Mouse (Mus musculus) forebrain, embryonic 14.5 days (tissue): Measurements from ENCODE around the gene Hist1h4a. TPM values are rescaled to one million over a fixed set of nuclear protein-coding genes. Genes with fewer than 3 reads are reported as not detected.
"Not testable (repeated sequence)": the region's sequence is repeated elsewhere in the genome, so short reads cannot be mapped to it uniquely, and the experiment has no call there.

ENCODE experiments used
- ATAC-seq: fragments of 200-750 bp; cut with Nextera tagmentation; 2 replicates; pipeline ENCODE4 v1.8.0; 2017; ENCODE audit warnings: mild to moderate bottlenecking, moderate library complexity
- DNase-seq: peaks from one replicate; pipeline ENCODE4 v3.0.0-alpha.2; 2015; ENCODE audit warnings: low spot score
- H3K27ac ChIP-seq: fragments of 300-500 bp; sonication (generic); 2 replicates; pipeline ENCODE4 v1.5.1; 2014; ENCODE audit warnings: low read depth, mild to moderate bottlenecking, control low read depth, low read length, moderate library complexity
- H3K27me3 ChIP-seq: fragments of 300-500 bp; sonication (generic); replicated peaks from 2 replicates; pipeline ENCODE4 v1.6.1; 2014; ENCODE audit warnings: low read length, control low read depth, mixed read lengths; ENCODE audit not compliant: control insufficient read depth, insufficient read depth
- H3K36me3 ChIP-seq: fragments of 300-500 bp; sonication (generic); 2 replicates; pipeline ENCODE4 v1.6.1; 2014; ENCODE audit warnings: low read length, control low read depth; ENCODE audit not compliant: control insufficient read depth, insufficient read depth
- H3K4me1 ChIP-seq: fragments of 300-500 bp; sonication (generic); 2 replicates; pipeline ENCODE4 v1.6.1; 2014; ENCODE audit warnings: antibody characterized with exemption, low read length, control low read depth; ENCODE audit not compliant: control insufficient read depth, insufficient read depth
- H3K4me2 ChIP-seq: fragments of 300-500 bp; sonication (generic); 2 replicates; pipeline ENCODE4 v1.6.1; 2014; ENCODE audit warnings: mild to moderate bottlenecking, control low read depth, low read length
- H3K4me3 ChIP-seq: fragments of 300-500 bp; sonication (generic); 2 replicates; pipeline ENCODE4 v1.5.1; 2014; ENCODE audit warnings: low read depth, low read length, control low read depth
- H3K9ac ChIP-seq: fragments of 300-500 bp; sonication (generic); 2 replicates; pipeline ENCODE4 v1.6.1; 2014; ENCODE audit warnings: mild to moderate bottlenecking, low read length, control low read depth, moderate library complexity
- H3K9me3 ChIP-seq: fragments of 300-500 bp; sonication (generic); replicated peaks from 2 replicates; pipeline ENCODE4 v1.6.1; 2016; ENCODE audit warnings: low read length, control low read depth, mixed read lengths; ENCODE audit not compliant: control insufficient read depth
- WGBS: fragments of 180-500 bp; shearing (Covaris S2); extraction: QIAGEN DNeasy Blood & Tissue Kit; methylation state at CpG from one replicate; pipeline ENCODE4 v1.1.7; 2014; 5-methylcytosine and 5-hydroxymethylcytosine counted together
- polyA plus RNA-seq: library from polyadenylated mRNA; unstranded; fragments of >200 nt; fragmentation: Nextera tagmentation; extraction: Ambion mirVana; gene quantifications from 2 replicates; pipeline ENCODE4 v1.2.1, GENCODE M21; 2014

Hist1h4a gene
- polyA plus RNA-seq, 1 experiment from 2014 or later: 0.97 TPM

GRCm38 (mm10) chr13:23729706-23730105 is 31.3 kb downstream of the Hist1h4a start:
- no peak overlapping the region for H3K4me2 ChIP-seq
- no peaks in the 10 kb centered on the region for H3K36me3 ChIP-seq
- no peaks in the 10 kb centered on the region for H3K9me3 ChIP-seq
- no peak for ATAC-seq
- 91% methylated on average over 5 of the region's 5 CpGs for WGBS
- no peak overlapping the region for H3K4me3 ChIP-seq
- H3K27me3 ChIP-seq: no peaks in the 10 kb centered on the region
- no peak for DNase-seq
- no peaks in the 10 kb centered on the region for H3K4me1 ChIP-seq
- no peak overlapping the region for H3K27ac ChIP-seq
- no peak overlapping the region for H3K9ac ChIP-seq

GRCm38 (mm10) chr13:23729192-23729525 is 31.9 kb downstream of the Hist1h4a start:
- Histone ChIP-seq H3K27me3 (no peaks in the 10 kb centered on the region), H3K4me2 (no peak overlapping the region), H3K27ac (no peak overlapping the region; the same call in 1 of the 2 replicates), H3K9me3 (no peaks in the 10 kb centered on the region), H3K36me3 (no peaks in the 10 kb centered on the region), H3K4me1 (no peaks in the 10 kb centered on the region), H3K4me3 (no peak overlapping the region), H3K9ac (no peak overlapping the region)
- DNase-seq: no peak
- no peak for ATAC-seq
- WGBS: 96% methylated on average over 9 of the region's 9 CpGs

GRCm38 (mm10) chr13:23728472-23729191 is 32.4 kb downstream of the Hist1h4a start:
- WGBS: 90% methylated on average over 18 of the region's 18 CpGs
- no peak overlapping the region for H3K4me3 ChIP-seq
- no peaks in the 10 kb centered on the region for H3K9me3 ChIP-seq
- no peaks in the 10 kb centered on the region for H3K36me3 ChIP-seq
- no peak overlapping the region; the same call in 1 of the 2 replicates for H3K27ac ChIP-seq
- DNase-seq (no peak), ATAC-seq (no peak)
- H3K9ac ChIP-seq: no peak overlapping the region
- H3K4me1 ChIP-seq: no peaks in the 10 kb centered on the region
- no peaks in the 10 kb centered on the region for H3K27me3 ChIP-seq
- H3K4me2 ChIP-seq: no peak overlapping the region

- Histone ChIP-seq H3K27ac (no peak overlapping the region), H3K9me3 (no peaks in the 10 kb centered on the region), H3K4me2 (no peak overlapping the region), H3K9ac (no peak overlapping the region), H3K27me3 (no peaks in the 10 kb centered on the region), H3K36me3 (no peaks in the 10 kb centered on the region), H3K4me3 (no peak overlapping the region), H3K4me1 (no peaks in the 10 kb centered on the region)
- 20% methylated on average over 1 of the region's 1 CpGs for WGBS
- no peak for ATAC-seq
- DNase-seq: no peak
These were observed 35.8 kb downstream of the Hist1h4a start for GRCm38 (mm10) chr13:23725213-23725612.

- H3K9me3 ChIP-seq: no peaks in the 10 kb centered on the region
- WGBS: 92% methylated on average over 4 of the region's 4 CpGs
- H3K27ac ChIP-seq: no peak overlapping the region
- H3K27me3 ChIP-seq: no peaks in the 10 kb centered on the region
- no peak overlapping the region for H3K4me2 ChIP-seq
- ATAC-seq (no peak), DNase-seq (no peak)
- no peak overlapping the region for H3K9ac ChIP-seq
- no peak overlapping the region for H3K4me3 ChIP-seq
- H3K36me3 ChIP-seq: no peaks in the 10 kb centered on the region
- no peaks in the 10 kb centered on the region for H3K4me1 ChIP-seq
These were observed 36.8 kb downstream of the Hist1h4a start for GRCm38 (mm10) chr13:23724239-23724638.

GRCm38 (mm10) chr13:23717593-23718245 is 43.3 kb downstream of the Hist1h4a start:
- H3K9ac ChIP-seq, H3K4me1 ChIP-seq, ATAC-seq, H3K27ac ChIP-seq, H3K27me3 ChIP-seq, DNase-seq, H3K36me3 ChIP-seq, H3K4me2 ChIP-seq, H3K9me3 ChIP-seq, H3K4me3 ChIP-seq: not testable (repeated sequence)
- 16% methylated on average over 2 of the region's 2 CpGs for WGBS

GRCm38 (mm10) chr13:23717176-23717575 is 43.9 kb downstream of the Hist1h4a start:
- Histone ChIP-seq H3K4me3 (no peak overlapping the region), H3K4me2 (no peak overlapping the region), H3K9me3 (no peaks in the 10 kb centered on the region), H3K36me3 (no peaks in the 10 kb centered on the region), H3K27ac (no peak overlapping the region), H3K27me3 (no peaks in the 10 kb centered on the region), H3K4me1 (no peaks in the 10 kb centered on the region), H3K9ac (no peak overlapping the region)
- WGBS: 61% methylated on average over 11 of the region's 11 CpGs
- DNase-seq: no peak
- ATAC-seq: no peak

GRCm38 (mm10) chr13:23716261-23717042 is 44.6 kb downstream of the Hist1h4a start:
- Histone ChIP-seq H3K27me3 (no peaks in the 10 kb centered on the region), H3K4me1 (no peaks in the 10 kb centered on the region), H3K4me2 (no peak overlapping the region), H3K9me3 (no peaks in the 10 kb centered on the region), H3K9ac (no peak overlapping the region), H3K27ac (no peak overlapping the region), H3K4me3 (no peak overlapping the region), H3K36me3 (no peaks in the 10 kb centered on the region)
- no peak for DNase-seq
- WGBS: 86% methylated on average over 5 of the region's 5 CpGs
- no peak for ATAC-seq
